Mouse (Mus musculus): ENCODE results near the gene Brd3. TPM values are rescaled to one million over a fixed set of nuclear protein-coding genes. Genes with fewer than 3 reads are reported as not detected.

The Brd3 gene
- total and polyA plus RNA-seq, 2 experiments from 2014 or later, result 58.5 to 135 TPM

DNA sequence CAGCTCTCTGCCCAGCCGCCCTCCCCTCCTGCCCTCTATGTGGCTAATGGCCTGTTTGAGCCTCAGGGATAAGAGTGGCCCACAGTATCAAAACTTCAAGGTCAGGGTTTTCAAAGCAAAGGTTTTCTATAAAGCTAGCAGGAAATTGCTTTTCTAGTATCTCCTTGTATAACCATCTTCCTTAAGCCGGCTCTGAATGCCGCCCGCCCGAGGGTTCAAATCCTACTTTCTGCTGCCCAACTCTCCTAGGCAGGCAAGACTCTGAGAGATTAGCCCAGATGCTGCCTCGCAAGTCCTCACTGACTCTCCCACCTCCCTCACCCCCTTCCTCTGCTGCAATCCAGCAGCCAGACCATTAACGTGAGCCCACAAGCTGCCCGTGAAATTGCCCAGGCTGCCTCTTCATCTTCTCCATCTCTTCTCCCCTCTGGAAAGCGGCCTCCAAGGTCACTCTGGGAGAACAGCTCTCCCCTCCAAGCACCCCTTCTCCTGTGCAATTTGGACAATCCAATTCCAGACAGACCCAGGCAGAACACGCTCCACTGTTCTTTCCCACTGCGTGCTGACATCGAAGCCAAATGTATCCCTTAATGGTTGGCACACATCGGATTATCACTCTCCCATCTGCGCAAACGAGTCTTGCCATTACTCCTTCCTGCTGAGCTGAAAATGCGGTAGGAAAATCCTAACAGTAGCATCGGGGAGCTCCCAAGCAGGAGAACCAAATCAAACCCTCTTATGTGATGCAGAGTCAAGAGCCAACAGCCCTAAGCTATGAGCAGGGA, 110.6 kb downstream of the Brd3 start:
- peak; percentile 62 for DNase-seq
- no peak overlapping the region for H3K9ac ChIP-seq

More for the DNA sequence above, 110.6 kb downstream of the Brd3 start:
- H3K27me3 ChIP-seq (ENCODE audit: insufficient read depth, low read length), result no peaks in the 10 kb centered on the region
- no peak overlapping the region for H3K4me3 ChIP-seq (ENCODE audit: low read depth, low read length)
- peaks cover 24% of the 10 kb centered on the region for H3K4me1 ChIP-seq (ENCODE audit: insufficient read depth)
- no peak overlapping the region for H3K4me2 ChIP-seq (ENCODE audit: low read depth)
- 46% methylated on average over 17 of the region's 17 CpGs for WGBS
- H3K27ac ChIP-seq (ENCODE audit: low read depth, low read length), result peak overlapping the region; percentile 64; the same call in 1 of the 2 replicates
- no peaks in the 10 kb centered on the region for H3K36me3 ChIP-seq (ENCODE audit: insufficient read depth)
- ATAC-seq, result peak; percentile 48
- no peaks in the 10 kb centered on the region for H3K9me3 ChIP-seq (ENCODE audit: low read length)
- no peak for TF ChIP-seq CTCF (IDR thresholded peaks at IDR 0.05; ENCODE audit: low read depth)

Small RNAs within 50 kb of the gene (microRNA-seq; reads per million reads assigned to microRNA genes)
- 0 reads per million in 2 experiments for gene Gm24049
- 0 reads per million in 2 experiments for gene Mir7578

Other genes starting within 250 kb of the Brd3 start
- gene Vav2, start 80.6 kb downstream of the Brd3 start, total RNA-seq (2014; rRNA removed), result 39.3 and 39.6 TPM in 2 replicates
- 4.9 and 7.1 TPM in 2 replicates for gene Vav2, start 80.6 kb downstream of the Brd3 start, polyA plus RNA-seq (2015; fragmentation: Nextera tagmentation; extraction: Ambion mirVana)
- gene Brd3os, start 65.3 kb downstream of the Brd3 start, total RNA-seq (2014; rRNA removed), result 30.9 and 33.9 TPM in 2 replicates
- 43.7 and 44.1 TPM in 2 replicates for gene Brd3os, start 65.3 kb downstream of the Brd3 start, polyA plus RNA-seq (2015; fragmentation: Nextera tagmentation; extraction: Ambion mirVana)
- 49.4 and 53.6 TPM in 2 replicates for gene Wdr5, start 7.5 kb upstream of the Brd3 start, total RNA-seq (2014; rRNA removed)
- 28.9 and 35.0 TPM in 2 replicates for gene Wdr5, start 7.5 kb upstream of the Brd3 start, polyA plus RNA-seq (2015; fragmentation: Nextera tagmentation; extraction: Ambion mirVana)
- gene Rxra, start 168.8 kb upstream of the Brd3 start, total RNA-seq (2014; rRNA removed), result 9.4 and 19.3 TPM in 2 replicates
- gene Rxra, start 168.8 kb upstream of the Brd3 start, polyA plus RNA-seq (2015; fragmentation: Nextera tagmentation; extraction: Ambion mirVana), result 1.7 and 2.1 TPM in 2 replicates